Mouse (Mus musculus) cerebellum, postnatal 14 days (tissue): Measurements from ENCODE around the gene Gm8281.
"Not testable (repeated sequence)": the region's sequence is repeated elsewhere in the genome, so short reads cannot be mapped to it uniquely, and the experiment has no call there.

Experiments
- DNase-seq, 2 experiments: peaks; one replicate each; pipeline ENCODE4 v3.0.0; 2021; ENCODE audit warnings: mixed read lengths in 2 of 2

Gene Gm8281

GRCm38 (mm10) chr14:5070611-5071490 lies at the start of gene Gm8281:
Gm8281 (plus strand) TSS chr14:5071040.
- peak; percentile 1 for DNase-seq

GRCm38 (mm10) chr14:5050329-5050728 lies 20.5 kb upstream of the Gm8281 start, which contains the start of gene 4930555G01Rik:
4930555G01Rik (plus strand) TSS chr14:5050629.
- DNase-seq, result not testable (repeated sequence)

GRCm38 (mm10) chr14:5131219-5131618 lies 60.4 kb downstream of the Gm8281 start, which contains the start of gene Gm8279:
Gm8279 (plus strand) TSS chr14:5131519.
- not testable (repeated sequence) for DNase-seq
